Mouse (Mus musculus) midbrain, postnatal 0 days (tissue): Measurements from ENCODE around the gene Brd3. TPM values are rescaled to one million over a fixed set of nuclear protein-coding genes. Genes with fewer than 3 reads are reported as not detected.

Experiments
- ATAC-seq: fragments of 200-750 bp; cut with Nextera tagmentation; 2 replicates; pipeline ENCODE4 v1.8.0; 2017; ENCODE audit warnings: moderate number of reproducible peaks, mild to moderate bottlenecking, moderate TSS enrichment, moderate library complexity; ENCODE audit not compliant: low FRiP score
- DNase-seq: peaks from one replicate; pipeline ENCODE4 v3.0.0-alpha.2; 2015; ENCODE audit warnings: low spot score
- H3K27ac ChIP-seq: fragments of 300-500 bp; sonication (generic); 2 replicates; pipeline ENCODE4 v1.5.1; 2014; ENCODE audit warnings: low read depth, mild to moderate bottlenecking, low read length, mixed read lengths
- H3K27me3 ChIP-seq: fragments of 300-500 bp; sonication (generic); 2 replicates; pipeline ENCODE4 v1.6.1; 2014; ENCODE audit warnings: low read length, control low read depth, mixed read lengths; ENCODE audit not compliant: insufficient read depth
- H3K36me3 ChIP-seq: fragments of 300-500 bp; sonication (generic); 2 replicates; pipeline ENCODE4 v1.6.1; 2014; ENCODE audit warnings: low read length, control low read depth, mixed read lengths; ENCODE audit not compliant: insufficient read depth
- H3K4me1 ChIP-seq: fragments of 300-500 bp; sonication (generic); 2 replicates; pipeline ENCODE4 v1.6.1; 2014; ENCODE audit warnings: mild to moderate bottlenecking, control low read depth, antibody characterized with exemption, low read length, mixed read lengths; ENCODE audit not compliant: insufficient read depth
- H3K4me2 ChIP-seq: fragments of 300-500 bp; sonication (generic); 2 replicates; pipeline ENCODE4 v1.6.1; 2014; ENCODE audit warnings: low read depth, mild to moderate bottlenecking, low read length, mixed read lengths; ENCODE audit not compliant: poor library complexity, severe bottlenecking
- H3K4me3 ChIP-seq: fragments of 300-500 bp; sonication (generic); 2 replicates; pipeline ENCODE4 v1.5.1; 2014; ENCODE audit warnings: low read depth, mild to moderate bottlenecking, low read length, moderate library complexity
- H3K9ac ChIP-seq: fragments of 300-500 bp; sonication (generic); replicated peaks from 2 replicates; pipeline ENCODE4 v1.6.1; 2014; ENCODE audit warnings: mild to moderate bottlenecking, low read length, moderate library complexity, mixed read lengths; ENCODE audit not compliant: poor library complexity, severe bottlenecking
- H3K9me3 ChIP-seq: fragments of 300-500 bp; sonication (generic); 2 replicates; pipeline ENCODE4 v1.6.1; 2016; ENCODE audit warnings: low read length, control low read depth
- CTCF ChIP-seq: IDR thresholded peaks from 2 replicates; pipeline ENCODE4 v1.5.1; 2016; ENCODE audit warnings: antibody characterized with exemption, mild to moderate bottlenecking
- WGBS: fragments of 180-500 bp; shearing (Covaris S2); extraction: QIAGEN DNeasy Blood & Tissue Kit; methylation state at CpG from one replicate; pipeline ENCODE4 v1.1.7; 2014; 5-methylcytosine and 5-hydroxymethylcytosine counted together
- microRNA-seq: library from miRNA; unstranded; fragments of <30 nt; microRNA quantifications from one replicate; pipeline ENCODE4, GENCODE M21; 2016; ENCODE audit warnings: borderline number of aligned reads
- polyA plus RNA-seq: library from polyadenylated mRNA; unstranded; fragments of >200 nt; fragmentation: Nextera tagmentation; extraction: Ambion mirVana; gene quantifications from 2 replicates; pipeline ENCODE4 v1.2.1, GENCODE M21; 2015
- total RNA-seq: library from RNA; depleted of rRNA; stranded (reverse); fragments of >200 nt; gene quantifications from 2 replicates; pipeline ENCODE4 v1.2.3, GENCODE M21; 2014; rRNA removed

Brd3 gene
- total and polyA plus RNA-seq, 2 experiments from 2014 or later: 43.8 to 124 TPM

- Histone ChIP-seq H3K4me1 (no peaks in the 10 kb centered on the region), H3K4me2 (no peak overlapping the region), H3K9ac (no peak overlapping the region), H3K36me3 (no peaks in the 10 kb centered on the region), H3K27me3 (no peaks in the 10 kb centered on the region), H3K9me3 (no peaks in the 10 kb centered on the region), H3K27ac (no peak overlapping the region), H3K4me3 (no peak overlapping the region)
- ATAC-seq (no peak), DNase-seq (no peak)
- no peak for TF ChIP-seq CTCF
- 62% methylated on average over 6 of the region's 6 CpGs for WGBS
Observed at GRCm38 (mm10) chr2:27404375-27405093, 102.9 kb downstream of the Brd3 start.

DNA sequence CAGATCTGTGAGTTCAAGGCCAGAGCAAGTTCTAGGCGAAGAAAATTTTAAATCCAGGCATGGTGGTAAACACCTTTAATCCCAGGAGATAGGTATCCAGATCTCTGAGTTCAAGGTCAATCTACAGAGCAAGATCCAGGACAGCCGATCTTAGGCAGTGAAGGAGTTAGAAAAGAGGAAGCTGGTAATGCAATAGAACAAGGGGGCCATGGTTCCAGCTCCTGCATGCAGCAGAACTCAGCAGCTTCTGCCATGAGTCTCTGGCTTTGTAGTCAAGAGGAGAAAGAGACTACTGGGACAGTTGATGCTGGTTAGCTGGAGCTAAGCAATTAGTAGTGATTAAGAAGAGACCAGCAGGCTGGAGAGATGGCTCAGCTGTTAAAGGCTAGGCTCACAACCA is 105.9 kb downstream of the Brd3 start:
- WGBS: 93% methylated on average over 2 of the region's 2 CpGs
- Histone ChIP-seq H3K27me3 (no peaks in the 10 kb centered on the region), H3K4me2 (no peak overlapping the region), H3K4me3 (no peak overlapping the region), H3K4me1 (no peaks in the 10 kb centered on the region), H3K9ac (no peak overlapping the region), H3K9me3 (no peaks in the 10 kb centered on the region), H3K36me3 (no peaks in the 10 kb centered on the region), H3K27ac (no peak overlapping the region)
- no peak for DNase-seq
- no peak for ATAC-seq
- TF ChIP-seq CTCF: no peak

DNA sequence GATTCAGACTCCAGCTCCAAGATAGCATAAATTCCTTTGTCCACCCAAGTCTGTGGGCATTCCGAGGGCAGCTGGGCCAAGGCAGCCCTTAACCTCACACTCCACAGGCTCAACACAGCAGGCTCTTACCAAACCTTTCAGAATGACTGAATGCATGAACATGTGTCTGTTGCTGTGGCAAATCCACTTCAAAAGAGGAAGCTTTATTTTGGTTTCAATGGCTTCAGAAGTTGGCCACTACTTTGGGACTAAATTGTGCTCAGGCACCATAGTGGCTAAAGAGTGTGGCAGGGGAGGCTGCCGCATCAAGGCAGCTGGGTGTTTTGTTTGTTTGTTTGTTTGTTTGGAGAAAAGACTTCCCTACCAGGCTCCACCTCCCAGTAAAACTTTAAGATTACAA is 107.4 kb downstream of the Brd3 start:
- Histone ChIP-seq H3K4me2 (no peak overlapping the region), H3K4me1 (no peaks in the 10 kb centered on the region), H3K4me3 (no peak overlapping the region), H3K9me3 (no peaks in the 10 kb centered on the region), H3K36me3 (no peaks in the 10 kb centered on the region), H3K27me3 (no peaks in the 10 kb centered on the region), H3K27ac (no peak overlapping the region), H3K9ac (no peak overlapping the region)
- TF ChIP-seq CTCF: no peak
- ATAC-seq (no peak), DNase-seq (no peak)
- WGBS: 100% methylated on average over 2 of the region's 2 CpGs

DNA sequence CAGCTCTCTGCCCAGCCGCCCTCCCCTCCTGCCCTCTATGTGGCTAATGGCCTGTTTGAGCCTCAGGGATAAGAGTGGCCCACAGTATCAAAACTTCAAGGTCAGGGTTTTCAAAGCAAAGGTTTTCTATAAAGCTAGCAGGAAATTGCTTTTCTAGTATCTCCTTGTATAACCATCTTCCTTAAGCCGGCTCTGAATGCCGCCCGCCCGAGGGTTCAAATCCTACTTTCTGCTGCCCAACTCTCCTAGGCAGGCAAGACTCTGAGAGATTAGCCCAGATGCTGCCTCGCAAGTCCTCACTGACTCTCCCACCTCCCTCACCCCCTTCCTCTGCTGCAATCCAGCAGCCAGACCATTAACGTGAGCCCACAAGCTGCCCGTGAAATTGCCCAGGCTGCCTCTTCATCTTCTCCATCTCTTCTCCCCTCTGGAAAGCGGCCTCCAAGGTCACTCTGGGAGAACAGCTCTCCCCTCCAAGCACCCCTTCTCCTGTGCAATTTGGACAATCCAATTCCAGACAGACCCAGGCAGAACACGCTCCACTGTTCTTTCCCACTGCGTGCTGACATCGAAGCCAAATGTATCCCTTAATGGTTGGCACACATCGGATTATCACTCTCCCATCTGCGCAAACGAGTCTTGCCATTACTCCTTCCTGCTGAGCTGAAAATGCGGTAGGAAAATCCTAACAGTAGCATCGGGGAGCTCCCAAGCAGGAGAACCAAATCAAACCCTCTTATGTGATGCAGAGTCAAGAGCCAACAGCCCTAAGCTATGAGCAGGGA is 110.6 kb downstream of the Brd3 start:
- no peak for ATAC-seq
- no peak for TF ChIP-seq CTCF
- no peak overlapping the region for H3K4me3 ChIP-seq
- no peaks in the 10 kb centered on the region for H3K36me3 ChIP-seq
- no peaks in the 10 kb centered on the region for H3K9me3 ChIP-seq
- 0 out of 2 replicates have a peak overlapping the region, but pooled peaks have one; percentile 34 for H3K27ac ChIP-seq
- no peak overlapping the region for H3K9ac ChIP-seq
- H3K27me3 ChIP-seq: no peaks in the 10 kb centered on the region
- 44% methylated on average over 17 of the region's 17 CpGs for WGBS
- no peak overlapping the region for H3K4me2 ChIP-seq
- H3K4me1 ChIP-seq: 0 out of 2 replicates have a peak, but pooled peaks cover 3% of the 10 kb centered on the region
- peak; percentile 66 for DNase-seq

Small RNAs within 50 kb of the gene (microRNA-seq; reads per million reads assigned to microRNA genes)
- gene Gm24049: not detected
- not detected for gene Mir7578

Other genes with a start within 250 kb of the Brd3 start
- 33.6 and 34.8 TPM in 2 replicates for gene Vav2, start 80.6 kb downstream of the Brd3 start, total RNA-seq
- 6.4 TPM in 2 replicates for gene Vav2, start 80.6 kb downstream of the Brd3 start, polyA plus RNA-seq
- 32.9 and 44.2 TPM in 2 replicates for gene Brd3os, start 65.3 kb downstream of the Brd3 start, total RNA-seq
- gene Brd3os, start 65.3 kb downstream of the Brd3 start, polyA plus RNA-seq: 42.5 and 47.4 TPM in 2 replicates
- gene Wdr5, start 7.5 kb upstream of the Brd3 start, total RNA-seq: 48.9 and 50.1 TPM in 2 replicates
- 34.5 and 35.4 TPM in 2 replicates for gene Wdr5, start 7.5 kb upstream of the Brd3 start, polyA plus RNA-seq
- 18.5 and 20.2 TPM in 2 replicates for gene Rxra, start 168.8 kb upstream of the Brd3 start, total RNA-seq
- gene Rxra, start 168.8 kb upstream of the Brd3 start, polyA plus RNA-seq: 2.2 and 2.3 TPM in 2 replicates